Mouse (Mus musculus) ES-Bruce4 (cell line): ENCODE results near the gene Galt.
A peak's percentile ranks its signal among the peaks of the same experiment; 100 is the strongest.

ENCODE experiments used
- CTCF ChIP-seq: IDR thresholded peaks from one replicate; pipeline ENCODE4 v1.8.1; 2011; ENCODE audit warnings: low read depth, low read length
- POLR2A ChIP-seq: IDR thresholded peaks from one replicate; pipeline ENCODE4 v1.8.1; 2011; ENCODE audit warnings: low read length; ENCODE audit not compliant: insufficient read depth

GRCm38 (mm10) chr4:41708192-41708745, 46.8 kb upstream of the Galt start:
- TF ChIP-seq CTCF: peak; percentile 9
- TF ChIP-seq POLR2A: no peak
